Mouse (Mus musculus) midbrain, embryonic 13.5 days (tissue): ENCODE measurements at regions not wholly inside any gene's neighbourhood (a gene's known extent, or its start where the extent isn't known, plus 50 kb on each side); places are given as distances from the start of the nearest gene placed in this dataset.

Experiments
- ATAC-seq: fragments of 200-750 bp; cut with Nextera tagmentation; 2 replicates; pipeline ENCODE4 v1.8.0; 2017; ENCODE audit warnings: mild to moderate bottlenecking, moderate TSS enrichment, moderate library complexity
- H3K27ac ChIP-seq: fragments of 300-500 bp; sonication (generic); 2 replicates; pipeline ENCODE4 v1.5.1; 2015; ENCODE audit warnings: inconsistent platforms, mild to moderate bottlenecking, moderate library complexity
- H3K27me3 ChIP-seq: fragments of 300-500 bp; sonication (generic); 2 replicates; pipeline ENCODE4 v1.6.1; 2015; ENCODE audit warnings: mild to moderate bottlenecking, inconsistent platforms
- H3K36me3 ChIP-seq: fragments of 300-500 bp; sonication (generic); 2 replicates; pipeline ENCODE4 v1.6.1; 2015; ENCODE audit warnings: mild to moderate bottlenecking, inconsistent platforms
- H3K4me1 ChIP-seq: fragments of 300-500 bp; sonication (generic); replicated peaks from 2 replicates; pipeline ENCODE4 v1.6.1; 2015; ENCODE audit warnings: inconsistent platforms
- H3K4me2 ChIP-seq: fragments of 300-500 bp; sonication (generic); replicated peaks from 2 replicates; pipeline ENCODE4 v1.6.1; 2015; ENCODE audit warnings: moderate library complexity, mild to moderate bottlenecking, inconsistent platforms
- H3K4me3 ChIP-seq: fragments of 300-500 bp; sonication (generic); replicated peaks from 2 replicates; pipeline ENCODE4 v1.5.1; 2015; ENCODE audit warnings: mild to moderate bottlenecking, inconsistent platforms
- H3K9ac ChIP-seq: fragments of 300-500 bp; sonication (generic); replicated peaks from 2 replicates; pipeline ENCODE4 v1.6.1; 2015; ENCODE audit warnings: mild to moderate bottlenecking, inconsistent platforms
- H3K9me3 ChIP-seq: fragments of 300-500 bp; sonication (generic); 2 replicates; pipeline ENCODE4 v1.6.1; 2016; ENCODE audit warnings: mild to moderate bottlenecking, inconsistent platforms
- WGBS: fragments of 180-500 bp; shearing (Covaris S2); methylation state at CpG from one replicate; pipeline ENCODE4 v1.1.7; 2015; 5-methylcytosine and 5-hydroxymethylcytosine counted together

- Histone ChIP-seq H3K36me3 (no peaks in the 10 kb centered on the region), H3K4me2 (no peak overlapping the region), H3K4me3 (no peak overlapping the region), H3K27me3 (no peaks in the 10 kb centered on the region), H3K27ac (no peak overlapping the region), H3K9me3 (no peaks in the 10 kb centered on the region), H3K9ac (no peak overlapping the region), H3K4me1 (no peaks in the 10 kb centered on the region)
- WGBS: 88% methylated on average over 10 of the region's 10 CpGs
- ATAC-seq: no peak
Measured at GRCm38 (mm10) chr8:26298066-26298804, 178.9 kb downstream of the Gm45692 start.

DNA sequence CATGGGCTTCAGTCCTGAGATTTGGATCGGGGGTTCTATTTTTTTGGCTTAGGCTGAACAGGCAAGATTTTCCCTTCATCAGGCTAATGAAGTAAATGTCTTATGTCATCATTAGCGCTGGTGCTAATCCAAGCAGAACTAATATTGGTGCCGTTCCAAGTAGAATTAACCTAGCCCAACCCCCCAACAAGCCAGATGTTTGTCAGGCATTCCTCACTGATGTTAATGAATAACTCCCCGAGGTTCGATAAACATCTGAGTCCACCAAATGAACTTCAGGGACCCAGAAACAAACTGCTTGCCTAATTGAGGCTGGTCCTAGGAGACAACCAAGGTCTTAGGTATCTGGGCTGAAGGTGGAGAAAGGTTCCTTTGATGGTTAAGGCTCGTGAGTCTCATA lies 180.9 kb downstream of the Gm45692 start:
- Histone ChIP-seq H3K4me3 (no peak overlapping the region), H3K9ac (no peak overlapping the region), H3K4me1 (peaks cover 6% of the 10 kb centered on the region), H3K36me3 (no peaks in the 10 kb centered on the region), H3K9me3 (no peaks in the 10 kb centered on the region), H3K4me2 (no peak overlapping the region), H3K27ac (no peak overlapping the region), H3K27me3 (no peaks in the 10 kb centered on the region)
- WGBS: 62% methylated on average over 6 of the region's 6 CpGs
- ATAC-seq: no peak

GRCm38 (mm10) chr8:26301961-26302360 lies 182.6 kb downstream of the Gm45692 start:
- H3K4me2 ChIP-seq: no peak overlapping the region
- no peaks in the 10 kb centered on the region for H3K27me3 ChIP-seq
- H3K9ac ChIP-seq: no peak overlapping the region
- no peak overlapping the region for H3K27ac ChIP-seq
- WGBS: 94% methylated on average over 4 of the region's 4 CpGs
- no peak for ATAC-seq
- H3K9me3 ChIP-seq: no peaks in the 10 kb centered on the region
- peaks cover 11% of the 10 kb centered on the region for H3K4me1 ChIP-seq
- no peak overlapping the region for H3K4me3 ChIP-seq
- no peaks in the 10 kb centered on the region for H3K36me3 ChIP-seq

DNA sequence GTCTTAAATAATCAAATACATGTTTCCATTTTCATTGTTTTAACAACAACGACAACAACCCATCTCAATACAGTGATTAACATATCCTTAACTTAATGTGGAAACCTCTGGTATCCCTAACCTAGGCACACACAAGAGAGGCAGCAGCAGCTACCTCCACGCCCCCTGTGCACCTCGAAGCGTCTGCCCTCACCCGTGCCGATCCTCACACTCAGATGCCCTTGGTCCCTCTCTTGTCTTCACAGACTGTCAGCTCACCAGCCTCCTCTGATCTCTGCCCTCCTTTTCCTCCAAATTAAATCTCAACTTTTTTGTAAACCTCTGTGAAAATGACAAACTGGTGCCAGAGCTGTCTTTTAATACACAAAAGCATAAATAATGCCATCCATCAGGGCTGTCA lies 185.2 kb downstream of the Gm45692 start:
- WGBS: 88% methylated on average over 6 of the region's 6 CpGs
- H3K4me3 ChIP-seq: no peak overlapping the region
- no peak overlapping the region for H3K27ac ChIP-seq
- H3K9me3 ChIP-seq: no peaks in the 10 kb centered on the region
- no peaks in the 10 kb centered on the region for H3K27me3 ChIP-seq
- ATAC-seq: no peak
- H3K9ac ChIP-seq: no peak overlapping the region
- H3K36me3 ChIP-seq: no peaks in the 10 kb centered on the region
- no peak overlapping the region for H3K4me2 ChIP-seq
- peaks cover 16% of the 10 kb centered on the region for H3K4me1 ChIP-seq

DNA sequence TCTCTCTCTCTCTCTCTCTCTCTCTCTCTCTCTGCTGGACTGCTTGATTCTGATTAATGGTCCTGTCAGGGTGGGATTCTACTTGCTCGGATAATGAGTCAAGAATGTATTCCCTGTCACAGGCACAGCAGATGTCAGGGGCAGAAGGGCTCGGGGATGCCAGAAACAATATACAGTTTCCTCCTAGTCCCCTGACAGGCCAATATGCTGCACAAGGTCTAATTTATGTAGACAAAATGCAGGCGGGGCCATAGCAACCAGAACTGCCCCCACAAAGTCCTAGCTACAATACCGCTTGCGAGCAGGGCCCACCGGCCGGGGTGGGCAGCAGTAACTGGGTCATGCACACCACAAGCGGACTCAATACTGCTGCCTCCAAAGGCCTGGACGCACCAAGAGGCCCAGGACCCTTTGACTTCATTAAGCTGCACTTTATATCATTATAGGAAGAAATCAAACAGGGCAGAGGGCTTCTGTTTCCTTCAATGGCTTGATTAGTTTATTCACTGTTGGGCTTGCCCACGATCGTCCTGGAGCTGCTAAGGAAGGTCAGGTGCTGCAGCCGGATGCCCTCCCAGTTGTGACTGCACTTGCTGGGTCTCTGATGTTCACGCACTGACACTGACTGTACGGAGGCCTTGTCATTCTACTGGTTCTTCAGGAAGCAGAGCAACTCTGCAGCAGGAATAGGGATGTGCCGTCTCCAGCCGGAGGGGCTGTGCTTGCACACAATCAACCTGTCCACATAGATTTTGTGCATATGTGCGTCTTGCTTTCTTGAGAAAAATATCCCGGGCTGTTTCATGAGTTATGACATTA lies 185.9 kb downstream of the Gm45692 start:
- Histone ChIP-seq H3K27ac (no peak overlapping the region), H3K9ac (no peak overlapping the region), H3K4me1 (peaks cover 16% of the 10 kb centered on the region), H3K27me3 (no peaks in the 10 kb centered on the region), H3K36me3 (no peaks in the 10 kb centered on the region), H3K4me3 (no peak overlapping the region), H3K9me3 (no peaks in the 10 kb centered on the region), H3K4me2 (no peak overlapping the region)
- WGBS: 65% methylated on average over 18 of the region's 18 CpGs
- peak; percentile 82 for ATAC-seq

DNA sequence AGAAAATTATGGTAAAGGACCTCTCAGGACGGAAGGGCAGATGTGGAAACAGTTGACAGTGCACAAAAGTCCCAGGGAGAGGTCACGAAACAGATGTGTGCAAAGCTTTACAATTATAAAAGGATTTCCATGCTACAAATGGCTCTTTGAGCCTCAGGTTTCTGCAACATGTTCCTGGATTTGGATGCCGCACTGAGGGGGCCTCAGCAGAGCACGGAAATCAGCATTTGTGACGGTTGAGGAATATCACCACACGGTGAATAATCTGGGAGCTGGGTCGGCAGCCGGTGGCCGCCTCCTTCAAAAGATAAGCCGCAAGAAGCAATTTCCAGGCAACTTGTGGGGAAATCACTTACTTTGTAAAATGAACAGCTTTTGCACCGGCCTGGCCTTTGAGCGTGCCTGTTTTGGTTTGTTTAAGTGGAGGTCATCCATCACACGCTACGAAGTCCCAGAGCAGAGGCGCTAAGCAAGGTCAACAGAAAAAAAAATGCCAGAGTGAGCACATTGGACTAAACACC lies 188.8 kb downstream of the Gm45692 start:
- H3K9me3 ChIP-seq: no peaks in the 10 kb centered on the region
- H3K4me2 ChIP-seq: no peak overlapping the region
- H3K9ac ChIP-seq: no peak overlapping the region
- no peak overlapping the region for H3K27ac ChIP-seq
- peaks cover 16% of the 10 kb centered on the region for H3K4me1 ChIP-seq
- H3K4me3 ChIP-seq: no peak overlapping the region
- no peaks in the 10 kb centered on the region for H3K36me3 ChIP-seq
- WGBS: 42% methylated on average over 15 of the region's 15 CpGs
- no peak for ATAC-seq
- H3K27me3 ChIP-seq: no peaks in the 10 kb centered on the region

DNA sequence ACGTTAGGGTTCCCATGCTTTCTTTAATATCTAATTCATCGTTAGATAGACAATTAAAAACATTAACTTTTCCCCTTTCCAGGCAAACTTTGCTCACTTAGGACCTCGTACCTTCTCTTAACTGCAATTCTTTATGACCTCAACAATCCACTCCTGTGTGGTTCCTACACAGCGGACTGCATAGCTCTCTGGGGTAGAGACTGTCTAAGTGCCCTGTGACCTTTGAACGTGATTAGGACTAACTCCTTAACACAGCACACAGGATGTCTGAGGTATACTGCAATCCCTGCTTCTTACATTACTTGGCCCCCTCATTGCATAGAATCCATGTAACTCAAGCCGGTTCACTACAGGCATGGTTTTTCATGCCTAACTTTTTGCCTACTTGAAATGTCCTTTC lies 190.4 kb downstream of the Gm45692 start:
- Histone ChIP-seq H3K4me1 (peaks cover 13% of the 10 kb centered on the region), H3K4me2 (no peak overlapping the region), H3K27me3 (no peaks in the 10 kb centered on the region), H3K27ac (no peak overlapping the region), H3K9ac (no peak overlapping the region), H3K9me3 (no peaks in the 10 kb centered on the region), H3K36me3 (no peaks in the 10 kb centered on the region), H3K4me3 (no peak overlapping the region)
- ATAC-seq: no peak
- WGBS: 89% methylated on average over 6 of the region's 6 CpGs

- Histone ChIP-seq H3K9me3 (no peaks in the 10 kb centered on the region), H3K4me3 (no peak overlapping the region), H3K9ac (no peak overlapping the region), H3K27me3 (no peaks in the 10 kb centered on the region), H3K4me1 (no peaks in the 10 kb centered on the region), H3K4me2 (no peak overlapping the region), H3K36me3 (no peaks in the 10 kb centered on the region), H3K27ac (no peak overlapping the region)
- ATAC-seq: no peak
- 95% methylated on average over 12 of the region's 12 CpGs for WGBS
Measured at GRCm38 (mm10) chr8:26323606-26324350, 204.4 kb downstream of the Gm45692 start.

- Histone ChIP-seq H3K27me3 (no peaks in the 10 kb centered on the region), H3K4me1 (no peaks in the 10 kb centered on the region), H3K9me3 (no peaks in the 10 kb centered on the region), H3K36me3 (no peaks in the 10 kb centered on the region), H3K9ac (no peak overlapping the region), H3K4me3 (no peak overlapping the region), H3K27ac (no peak overlapping the region), H3K4me2 (no peak overlapping the region)
- 77% methylated on average over 3 of the region's 3 CpGs for WGBS
- ATAC-seq: no peak
Measured at GRCm38 (mm10) chr8:26324606-26325005, 205.3 kb downstream of the Gm45692 start.

DNA sequence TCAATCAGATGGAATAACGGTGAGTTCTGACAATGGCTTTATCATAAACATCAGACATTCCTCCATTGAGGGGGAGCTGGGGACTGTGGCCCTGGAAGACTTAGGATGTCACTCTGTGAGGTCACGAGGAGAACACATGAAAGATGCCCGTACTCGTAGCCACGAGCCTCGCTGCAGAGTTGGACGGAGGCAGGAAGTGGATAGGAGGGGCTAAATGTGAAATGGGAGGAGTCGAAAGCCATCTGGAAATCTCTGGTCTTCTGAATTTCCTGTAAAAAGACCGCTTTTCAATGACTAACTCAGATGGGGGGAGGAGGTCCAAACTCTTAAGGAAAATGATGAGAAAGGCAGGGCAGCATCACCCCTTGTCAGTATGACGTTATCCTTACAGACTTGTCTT lies 210.5 kb downstream of the Gm45692 start:
- Histone ChIP-seq H3K9me3 (no peaks in the 10 kb centered on the region), H3K27me3 (no peaks in the 10 kb centered on the region), H3K4me1 (no peaks in the 10 kb centered on the region), H3K4me2 (no peak overlapping the region), H3K4me3 (no peak overlapping the region), H3K9ac (no peak overlapping the region), H3K36me3 (no peaks in the 10 kb centered on the region), H3K27ac (no peak overlapping the region)
- no peak for ATAC-seq
- WGBS: 87% methylated on average over 10 of the region's 10 CpGs

GRCm38 (mm10) chr8:26336906-26337650 lies 217.7 kb downstream of the Gm45692 start:
- H3K4me3 ChIP-seq: no peak overlapping the region
- no peak for ATAC-seq
- no peak overlapping the region for H3K9ac ChIP-seq
- H3K4me2 ChIP-seq: no peak overlapping the region
- H3K4me1 ChIP-seq: no peaks in the 10 kb centered on the region
- 95% methylated on average over 5 of the region's 5 CpGs for WGBS
- no peaks in the 10 kb centered on the region for H3K27me3 ChIP-seq
- no peak overlapping the region for H3K27ac ChIP-seq
- no peaks in the 10 kb centered on the region for H3K9me3 ChIP-seq
- no peaks in the 10 kb centered on the region for H3K36me3 ChIP-seq
